Mouse (Mus musculus) kidney, postnatal 36 days (tissue): ENCODE measurements at regions not wholly inside any gene's neighbourhood (a gene's known extent, or its start where the extent isn't known, plus 50 kb on each side); places are given as distances from the start of the nearest gene placed in this dataset.
A peak's percentile ranks its signal among the peaks of the same experiment; 100 is the strongest.

Experiments
- DNase-seq, 2 experiments: peaks; one replicate each; pipeline ENCODE4 v3.0.0; 2021 to 2022; ENCODE audit warnings: mixed read lengths in 2 of 2

GRCm38 (mm10) chr12:43843907-43844537 is 366.1 kb downstream of the Dnajb9 start:
- no peak for DNase-seq

GRCm38 (mm10) chr12:43831976-43832375 is 378.1 kb downstream of the Dnajb9 start:
- no peak for DNase-seq

DNA sequence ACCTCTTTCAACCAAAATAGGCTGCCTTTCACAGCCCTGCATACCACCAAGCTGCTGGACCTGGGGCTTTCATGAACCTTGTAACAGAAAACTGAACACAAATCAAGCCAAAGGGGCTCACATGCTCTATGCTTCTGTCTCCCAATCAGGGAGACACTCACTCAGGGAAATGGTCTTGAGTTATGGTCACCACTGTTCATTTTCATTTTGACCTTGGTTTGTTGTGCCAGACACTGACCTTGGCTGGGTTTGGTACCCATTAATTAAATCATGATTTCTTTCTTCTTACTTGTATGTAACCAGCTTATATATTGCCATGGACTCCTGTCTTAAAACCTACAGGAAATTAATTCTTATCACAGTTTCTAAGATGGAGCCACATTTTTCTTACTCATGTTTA is 381.5 kb downstream of the Dnajb9 start:
- no peak for DNase-seq

DNA sequence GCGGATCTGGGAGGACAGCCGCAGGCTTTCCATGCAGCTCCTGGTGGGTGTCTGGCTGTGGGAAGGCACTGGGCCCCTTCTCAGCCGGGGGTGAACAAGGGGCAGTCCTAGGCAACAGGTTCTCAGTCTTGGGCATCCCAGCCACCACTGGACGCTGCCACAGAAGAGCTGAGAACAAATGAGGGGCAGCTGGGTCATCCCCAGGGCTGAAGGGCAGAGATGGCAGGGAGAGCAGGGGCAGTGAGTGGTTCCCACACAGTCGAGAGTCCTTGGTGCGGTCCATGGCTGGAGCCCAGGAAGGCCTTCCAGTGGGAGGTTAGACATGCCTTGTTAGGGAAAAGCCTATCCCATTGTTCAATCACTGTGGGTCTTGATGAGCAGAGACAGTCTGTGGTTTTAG is 382.2 kb downstream of the Dnajb9 start:
- no peak for DNase-seq

DNA sequence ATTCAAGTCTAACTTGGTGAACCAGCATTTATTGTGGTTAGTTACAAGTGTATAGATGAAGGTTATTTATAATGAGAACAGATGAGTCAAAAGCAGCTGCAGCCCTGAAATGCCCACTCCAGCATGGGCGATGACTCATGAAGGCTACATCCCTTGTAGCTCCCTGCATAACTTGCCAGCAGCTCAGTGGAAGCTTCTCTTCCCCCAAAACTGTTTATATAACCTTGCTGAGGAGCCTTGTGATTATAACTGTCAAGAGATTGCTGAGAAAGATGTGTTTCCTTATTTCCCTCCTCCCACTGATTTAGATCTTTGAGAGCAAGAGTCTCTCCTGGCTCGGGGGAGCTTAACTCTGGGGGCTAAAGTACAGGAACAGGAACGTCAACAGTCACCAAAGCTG is 382.8 kb downstream of the Dnajb9 start:
- no peak for DNase-seq

DNA sequence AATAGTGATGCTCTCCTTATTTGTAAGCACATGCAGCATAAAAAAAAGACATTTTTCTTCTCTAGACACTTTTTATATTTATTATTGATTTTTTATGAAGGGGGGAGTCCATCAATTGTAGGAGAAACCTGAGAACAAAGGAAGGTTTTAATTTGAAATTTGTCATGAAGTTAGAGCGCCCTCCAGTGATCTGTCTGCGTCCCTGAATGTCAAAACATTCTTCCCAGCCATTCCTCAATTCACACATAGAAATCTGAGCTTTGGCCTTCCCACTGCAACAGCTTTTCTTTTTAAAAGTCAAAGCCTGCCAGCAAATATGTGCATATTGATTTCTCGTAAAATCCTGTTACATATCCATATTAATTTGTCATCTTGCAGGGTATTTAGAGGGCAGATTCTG is 396.6 kb downstream of the Dnajb9 start:
- DNase-seq = peak in 1 of 2 experiments; percentile 22

DNA sequence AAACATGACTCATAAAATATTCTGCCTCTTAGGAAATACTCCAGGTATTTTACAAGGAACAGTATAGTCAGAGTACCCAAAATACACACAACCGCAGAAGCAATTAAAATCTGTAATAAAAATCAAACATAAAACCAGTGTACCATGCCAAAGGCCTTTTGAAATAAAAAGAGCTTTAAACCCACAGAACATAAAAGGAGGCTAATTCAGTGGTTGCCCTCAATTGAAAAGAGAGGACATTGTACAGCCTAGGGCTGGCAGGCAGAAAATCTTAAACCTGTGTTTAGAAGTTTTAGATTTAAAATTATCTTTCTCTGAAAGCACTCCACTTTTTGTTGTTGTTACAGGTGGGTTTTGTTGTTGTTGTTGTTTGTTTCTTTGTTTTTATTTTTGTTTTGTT is 437.4 kb downstream of the Dnajb9 start:
- DNase-seq = no peak

- DNase-seq = no peak
These were observed 448.0 kb downstream of the Dnajb9 start for GRCm38 (mm10) chr12:43762151-43762550.
